Mouse (Mus musculus) ES-E14 (cell line): ENCODE data around the gene Tmprss4. TPM values are rescaled to one million over a fixed set of nuclear protein-coding genes. Genes with fewer than 3 reads are reported as not detected.

Experiments used
- DNase-seq: peaks from one replicate; pipeline ENCODE4 v3.0.0-alpha.2; 2013; ENCODE audit warnings: low read depth, low spot score
- H3K27ac ChIP-seq: 2 replicates; pipeline ENCODE4 v1.5.1; 2012; ENCODE audit warnings: low read depth, mild to moderate bottlenecking, low read length, moderate library complexity, mixed read lengths; ENCODE audit not compliant: poor library complexity, insufficient read depth, severe bottlenecking
- H3K36me3 ChIP-seq: 2 replicates; pipeline ENCODE4 v1.6.1; 2012; ENCODE audit warnings: mild to moderate bottlenecking, low read length, moderate library complexity, mixed read lengths; ENCODE audit not compliant: control insufficient read depth, poor library complexity, insufficient read depth, severe bottlenecking
- H3K4me1 ChIP-seq, 2 experiments: fragments of 150-350 bp in 1 of 2; sonication (generic) in 1 of 2; 2 replicates each; pipeline ENCODE4 v1.6.1; 2012; ENCODE audit warnings: low read length in 2 of 2, mild to moderate bottlenecking in 1 of 2, mixed read lengths in 1 of 2; ENCODE audit not compliant: control insufficient read depth in 2 of 2, insufficient read depth in 2 of 2, poor library complexity in 1 of 2
- H3K4me3 ChIP-seq, 2 experiments: fragments of 150-350 bp in 1 of 2; sonication (generic) in 1 of 2; 2 replicates each; pipeline ENCODE4 v1.5.1; 2012; ENCODE audit warnings: low read length in 2 of 2, low read depth in 1 of 2, mild to moderate bottlenecking in 1 of 2, mixed read lengths in 1 of 2; ENCODE audit not compliant: insufficient read depth in 1 of 2, poor library complexity in 1 of 2, severe bottlenecking in 1 of 2
- H3K9ac ChIP-seq: 2 replicates; pipeline ENCODE4 v1.6.1; 2012; ENCODE audit warnings: low read depth, mild to moderate bottlenecking, low read length, mixed read lengths; ENCODE audit not compliant: poor library complexity, insufficient read depth, severe bottlenecking
- H3K9me3 ChIP-seq: fragments of 150-350 bp; sonication (generic); 2 replicates; pipeline ENCODE4 v1.6.1; 2012; ENCODE audit warnings: low read depth, mild to moderate bottlenecking, low read length; ENCODE audit not compliant: control insufficient read depth, insufficient read depth
- CHD2 ChIP-seq: IDR thresholded peaks from 2 replicates; pipeline ENCODE4 v1.6.1; 2014; ENCODE audit warnings: mild to moderate bottlenecking, low read depth, low read length, inconsistent platforms
- HCFC1 ChIP-seq: IDR thresholded peaks from 2 replicates; pipeline ENCODE4 v1.6.1; 2012; ENCODE audit warnings: low read length, inconsistent platforms, borderline replicate concordance; ENCODE audit not compliant: insufficient read depth
- MAFK ChIP-seq: IDR thresholded peaks from 2 replicates; pipeline ENCODE4 v1.6.1; 2014; ENCODE audit warnings: mild to moderate bottlenecking, low read depth, low read length, inconsistent platforms; ENCODE audit not compliant: insufficient read depth
- ZC3H11A ChIP-seq: IDR thresholded peaks from 2 replicates; pipeline ENCODE4 v1.6.1; 2012; ENCODE audit warnings: low read depth, mild to moderate bottlenecking, inconsistent platforms, low read length, borderline replicate concordance
- ZNF384 ChIP-seq: IDR thresholded peaks from 2 replicates; pipeline ENCODE4 v1.6.1; 2012; ENCODE audit warnings: low read depth, low read length, inconsistent platforms
- in situ Hi-C, 2 experiments: fragments of 600-800 bp; cut with MboI; formaldehyde crosslinking; loops; one replicate each; pipeline ENCODE4 v1.15.1; 2025; ENCODE audit warnings: low sequenced_read_pairs in 2 of 2, inconsistent platforms in 1 of 2; ENCODE audit not compliant: unreplicated experiment in 2 of 2
- total RNA-seq: library from RNA; depleted of rRNA; stranded (reverse); fragments of 300-350 nt; gene quantifications from 2 replicates; pipeline ENCODE4 v1.2.3, GENCODE M21; 2012

Gene Tmprss4
- total RNA-seq, 1 experiment, result 0.36 TPM

DNA sequence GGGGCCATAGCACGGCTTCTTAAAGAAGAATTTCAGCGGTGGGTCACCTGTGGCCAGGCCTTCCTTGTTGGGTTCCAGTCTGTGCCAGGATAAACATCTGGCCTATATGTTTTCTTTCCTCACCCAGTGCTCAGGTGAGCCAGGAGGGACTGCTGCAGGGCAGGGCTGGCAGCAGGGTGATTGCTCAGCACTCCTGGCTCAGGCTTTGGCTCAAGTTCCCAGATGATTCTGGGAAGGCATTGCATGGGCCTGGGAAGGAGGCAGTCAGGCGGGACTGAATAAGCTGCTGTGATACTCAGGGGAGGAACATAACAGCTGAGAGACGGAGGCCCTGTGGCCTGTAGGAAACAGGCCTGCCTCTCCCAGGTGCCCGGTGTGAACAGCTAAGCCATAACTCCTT lies 1.3 kb upstream of the Tmprss4 start:
- in situ Hi-C loops, result no loop called here
- H3K27ac ChIP-seq, result no peak overlapping the region
- no peak for TF ChIP-seq MAFK
- TF ChIP-seq ZNF384, result no peak
- TF ChIP-seq CHD2, result no peak
- no peak for TF ChIP-seq HCFC1
- TF ChIP-seq ZC3H11A, result no peak
- H3K9me3 ChIP-seq, result no peaks in the 10 kb centered on the region
- H3K4me1 ChIP-seq, result peaks cover 0 to 6% of the 10 kb centered on the region in 2 experiments; a peak in 1 of 4 replicates
- DNase-seq, result no peak
- H3K9ac ChIP-seq, result no peak overlapping the region
- no peaks in the 10 kb centered on the region for H3K36me3 ChIP-seq
- no peak overlapping the region for H3K4me3 ChIP-seq

DNA sequence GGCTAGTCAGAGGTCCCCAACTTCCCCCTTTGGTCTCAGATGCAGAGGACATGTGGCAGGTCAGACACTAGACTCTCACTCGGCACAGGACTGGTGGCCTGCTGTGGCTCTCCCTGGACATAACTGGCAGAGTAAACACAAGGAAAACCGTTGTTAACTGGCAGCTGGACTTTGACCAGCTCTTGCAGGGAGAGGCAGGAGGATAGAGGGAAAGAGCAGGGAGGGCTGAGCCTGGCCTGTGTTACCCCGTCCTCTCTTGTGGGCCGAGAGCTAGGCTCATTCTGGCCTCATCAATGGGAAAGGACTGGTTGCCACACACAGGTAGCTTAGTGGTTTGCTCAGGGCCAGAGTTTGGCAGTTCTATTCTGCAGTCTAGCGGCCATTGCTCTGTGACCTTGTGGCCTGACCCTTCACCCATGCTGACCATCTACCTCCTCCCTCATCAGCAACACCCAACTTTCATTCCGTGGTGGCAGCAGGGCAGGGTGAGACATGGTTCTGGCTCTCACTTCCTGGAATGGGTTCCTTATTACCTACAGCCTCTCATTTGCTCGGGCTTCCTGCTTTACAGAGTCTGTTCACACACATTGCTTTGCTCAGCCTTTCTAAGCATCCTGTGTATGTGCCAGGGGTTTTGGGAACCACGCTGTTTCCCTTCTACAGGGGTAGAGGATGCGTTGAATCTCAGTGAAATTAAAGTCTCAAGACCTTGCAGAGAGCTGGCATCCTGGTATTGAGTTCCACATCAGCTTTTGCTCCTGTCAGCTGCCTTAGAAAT lies 1.7 kb downstream of the Tmprss4 start:
- in situ Hi-C loops, result no loop called here
- peaks cover 0 to 6% of the 10 kb centered on the region in 2 experiments; a peak in 1 of 4 replicates for H3K4me1 ChIP-seq
- TF ChIP-seq ZNF384, result no peak
- no peak for TF ChIP-seq CHD2
- TF ChIP-seq ZC3H11A, result no peak
- TF ChIP-seq MAFK, result no peak
- no peak for TF ChIP-seq HCFC1
- H3K4me3 ChIP-seq, result no peak overlapping the region
- H3K36me3 ChIP-seq, result no peaks in the 10 kb centered on the region
- no peaks in the 10 kb centered on the region for H3K9me3 ChIP-seq
- H3K9ac ChIP-seq, result no peak overlapping the region
- no peak overlapping the region for H3K27ac ChIP-seq
- DNase-seq, result no peak

DNA sequence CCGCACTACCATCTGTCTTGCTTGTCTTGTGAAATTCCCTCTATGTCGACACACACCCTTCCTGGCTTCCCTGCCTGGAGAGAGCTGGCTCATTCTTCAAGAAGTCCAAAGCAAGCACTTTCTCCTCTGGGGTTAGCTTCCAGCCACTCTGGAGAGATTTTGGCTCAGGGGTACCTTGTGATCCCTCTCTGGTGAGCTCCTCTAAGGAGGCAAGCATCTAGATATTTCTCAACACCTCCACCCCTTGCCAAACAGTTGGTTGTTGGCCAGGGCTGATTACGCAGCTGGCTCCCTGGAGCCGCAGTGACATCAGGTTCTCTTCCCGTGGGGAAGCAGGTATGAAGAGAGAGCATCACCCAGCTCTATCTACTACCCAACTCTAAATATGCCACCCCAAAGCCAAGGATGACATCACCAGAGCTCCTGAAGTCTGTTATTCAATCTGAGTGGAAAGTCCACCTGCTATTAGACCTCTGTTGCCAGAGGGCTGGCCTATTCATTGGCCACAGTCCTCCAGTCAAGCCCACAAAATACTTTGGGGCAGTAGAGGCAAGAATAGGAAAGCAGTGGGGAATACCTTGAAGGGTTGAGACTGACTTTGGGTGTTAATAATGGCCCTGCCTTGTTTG lies 2.5 kb downstream of the Tmprss4 start:
- DNase-seq, result no peak
- Histone ChIP-seq H3K4me1 (peaks cover 0 to 6% of the 10 kb centered on the region in 2 experiments; a peak in 1 of 4 replicates), H3K27ac (no peak overlapping the region), H3K36me3 (no peaks in the 10 kb centered on the region), H3K9ac (no peak overlapping the region), H3K4me3 (no peak overlapping the region), H3K9me3 (no peaks in the 10 kb centered on the region)
- TF ChIP-seq MAFK (no peak), ZC3H11A (no peak), ZNF384 (no peak), CHD2 (no peak), HCFC1 (no peak)
- in situ Hi-C loops, result no loop called here

DNA sequence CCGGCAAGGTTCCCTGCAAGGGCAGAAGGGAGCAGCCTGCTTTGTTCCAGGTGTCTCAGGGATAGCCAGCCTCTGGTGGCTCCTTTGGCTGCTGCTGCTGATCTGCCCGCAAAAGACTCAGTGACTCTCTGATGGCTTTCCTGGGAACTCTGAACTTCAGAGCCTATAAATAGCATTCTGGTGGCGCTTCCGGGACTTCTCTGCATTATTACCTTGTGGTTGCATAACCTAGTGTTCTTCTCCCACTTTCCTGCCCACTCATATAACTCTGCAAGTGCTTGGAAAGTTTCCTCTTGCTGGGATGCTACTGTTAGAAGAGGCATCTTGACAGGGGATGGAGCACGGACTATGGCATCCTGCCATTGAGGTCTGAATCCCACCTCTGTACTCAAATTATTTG lies 6.3 kb downstream of the Tmprss4 start:
- Histone ChIP-seq H3K9me3 (no peaks in the 10 kb centered on the region), H3K36me3 (no peaks in the 10 kb centered on the region), H3K4me3 (no peak overlapping the region), H3K4me1 (no peaks in the 10 kb centered on the region), H3K27ac (no peak overlapping the region), H3K9ac (no peak overlapping the region)
- no peak for DNase-seq
- in situ Hi-C loops, result no loop called here
- TF ChIP-seq ZC3H11A (no peak), HCFC1 (no peak)
